Mouse (Mus musculus) myocyte (in vitro differentiated cells): ENCODE measurements around the gene Uggt1.

Experiments
- CEBPB ChIP-seq: IDR thresholded peaks from 2 replicates; pipeline ENCODE4 v1.6.1; 2011; ENCODE audit warnings: mild to moderate bottlenecking, moderate library complexity; ENCODE audit not compliant: poor library complexity, insufficient read depth, severe bottlenecking
- E2F4 ChIP-seq: IDR thresholded peaks from one replicate; pipeline ENCODE4 v1.6.1; 2011; ENCODE audit warnings: mild to moderate bottlenecking, control low read depth, moderate library complexity; ENCODE audit not compliant: insufficient read depth
- MAX ChIP-seq: IDR thresholded peaks from one replicate; pipeline ENCODE4 v1.6.1; 2011; ENCODE audit warnings: low read depth, mild to moderate bottlenecking, control low read depth
- MYOD1 ChIP-seq, 3 experiments: IDR thresholded peaks; one replicate each; pipeline ENCODE4 v1.6.1; 2011; ENCODE audit warnings: control low read depth in 2 of 3, low read depth in 2 of 3, mild to moderate bottlenecking in 2 of 3, moderate library complexity in 1 of 3; ENCODE audit not compliant: insufficient read length in 2 of 3, control insufficient read depth in 1 of 3
- POLR2A ChIP-seq: IDR thresholded peaks from one replicate; pipeline ENCODE4 v1.6.1; 2011; ENCODE audit warnings: low read depth, mild to moderate bottlenecking, control low read depth, moderate library complexity; ENCODE audit not compliant: insufficient read length
- POLR2AphosphoS2 ChIP-seq: IDR thresholded peaks from one replicate; pipeline ENCODE4 v1.6.1; 2011; ENCODE audit warnings: low read depth, control low read depth; ENCODE audit not compliant: insufficient read length
- REST ChIP-seq: IDR thresholded peaks from one replicate; pipeline ENCODE4 v1.6.1; 2011; ENCODE audit warnings: mild to moderate bottlenecking, control low read depth, moderate library complexity; ENCODE audit not compliant: insufficient read depth, insufficient read length
- TCF12 ChIP-seq: IDR thresholded peaks from one replicate; pipeline ENCODE4 v1.6.1; 2011; ENCODE audit warnings: mild to moderate bottlenecking, control low read depth; ENCODE audit not compliant: poor library complexity, insufficient read depth, severe bottlenecking
- TCF3 ChIP-seq: IDR thresholded peaks from one replicate; pipeline ENCODE4 v1.6.1; 2011; ENCODE audit warnings: low read depth, control low read depth; ENCODE audit not compliant: insufficient read length
- USF1 ChIP-seq: IDR thresholded peaks from one replicate; pipeline ENCODE4 v1.6.1; 2011; ENCODE audit warnings: low read depth, mild to moderate bottlenecking, control low read depth, moderate library complexity

- TF ChIP-seq E2F4 = no peak
- TF ChIP-seq POLR2A = no peak
- TF ChIP-seq MYOD1 (IDR thresholded peaks at IDR 0.05; ENCODE audit: control insufficient read depth in 1 of 3, insufficient read length in 2 of 3, low read depth in 2 of 3) = no peak
- no peak for TF ChIP-seq TCF12
- TF ChIP-seq USF1 = no peak
- no peak for TF ChIP-seq TCF3
- no peak for TF ChIP-seq CEBPB
- TF ChIP-seq MAX = no peak
- no peak for TF ChIP-seq REST
- no peak for TF ChIP-seq POLR2AphosphoS2
These were observed 109.9 kb downstream of the Uggt1 start for GRCm38 (mm10) chr1:36134584-36134983.
